Mouse (Mus musculus): ENCODE results near the gene Cdk19.

GRCm38 (mm10) chr10:40479621-40480193, 140.3 kb downstream of the Cdk19 start:
- TF ChIP-seq POLR2A (IDR thresholded peaks at IDR 0.05; ENCODE audit: insufficient read depth, low read length): no peak
- TF ChIP-seq CTCF (IDR thresholded peaks at IDR 0.05; ENCODE audit: low read depth, low read length): no peak

Measured in ES-Bruce4 (cell line).